Mouse (Mus musculus) lung, postnatal 0 days (tissue): ENCODE measurements around the gene Akap12.

ENCODE experiments used
- CTCF ChIP-seq: IDR thresholded peaks from 2 replicates; pipeline ENCODE4 v1.5.1; 2016; ENCODE audit warnings: antibody characterized with exemption, mild to moderate bottlenecking
- EP300 ChIP-seq: IDR thresholded peaks from 2 replicates; pipeline ENCODE4 v1.6.1; 2016; ENCODE audit warnings: antibody characterized with exemption, mild to moderate bottlenecking, control low read depth

DNA sequence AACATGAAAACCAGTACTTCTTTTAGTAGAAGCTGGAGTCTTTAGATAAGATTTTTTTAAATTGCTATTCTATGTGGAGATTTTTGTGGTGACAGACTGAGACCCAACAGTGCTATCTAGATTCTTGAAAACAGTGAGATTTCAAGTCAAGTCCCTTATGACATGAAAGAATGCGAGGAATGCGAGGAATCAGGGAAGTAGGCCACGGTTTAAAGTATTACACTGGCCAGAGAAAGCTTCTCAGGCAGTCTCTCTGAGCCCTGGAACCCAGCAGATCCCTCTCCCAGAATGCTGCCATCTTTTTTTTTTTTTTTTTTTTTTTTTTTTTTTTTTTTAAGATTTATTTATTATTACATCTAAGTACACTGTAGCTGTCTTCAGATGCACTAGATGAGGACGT is 16.2 kb downstream of the Akap12 start:
- TF ChIP-seq CTCF = no peak
- TF ChIP-seq EP300 = peak; percentile 55
